Mouse (Mus musculus) c-Kit-positive CD71-positive TER-119-positive erythroid progenitor cells, embryonic 14.5 days (primary cell): ENCODE measurements around the gene Dock10.
"Not testable (repeated sequence)": the region's sequence is repeated elsewhere in the genome, so short reads cannot be mapped to it uniquely, and the experiment has no call there.

ENCODE experiments used
- DNase-seq: peaks from one replicate; pipeline ENCODE4 v3.0.0-alpha.2; 2013; ENCODE audit warnings: low spot score

Gene Dock10

DNA sequence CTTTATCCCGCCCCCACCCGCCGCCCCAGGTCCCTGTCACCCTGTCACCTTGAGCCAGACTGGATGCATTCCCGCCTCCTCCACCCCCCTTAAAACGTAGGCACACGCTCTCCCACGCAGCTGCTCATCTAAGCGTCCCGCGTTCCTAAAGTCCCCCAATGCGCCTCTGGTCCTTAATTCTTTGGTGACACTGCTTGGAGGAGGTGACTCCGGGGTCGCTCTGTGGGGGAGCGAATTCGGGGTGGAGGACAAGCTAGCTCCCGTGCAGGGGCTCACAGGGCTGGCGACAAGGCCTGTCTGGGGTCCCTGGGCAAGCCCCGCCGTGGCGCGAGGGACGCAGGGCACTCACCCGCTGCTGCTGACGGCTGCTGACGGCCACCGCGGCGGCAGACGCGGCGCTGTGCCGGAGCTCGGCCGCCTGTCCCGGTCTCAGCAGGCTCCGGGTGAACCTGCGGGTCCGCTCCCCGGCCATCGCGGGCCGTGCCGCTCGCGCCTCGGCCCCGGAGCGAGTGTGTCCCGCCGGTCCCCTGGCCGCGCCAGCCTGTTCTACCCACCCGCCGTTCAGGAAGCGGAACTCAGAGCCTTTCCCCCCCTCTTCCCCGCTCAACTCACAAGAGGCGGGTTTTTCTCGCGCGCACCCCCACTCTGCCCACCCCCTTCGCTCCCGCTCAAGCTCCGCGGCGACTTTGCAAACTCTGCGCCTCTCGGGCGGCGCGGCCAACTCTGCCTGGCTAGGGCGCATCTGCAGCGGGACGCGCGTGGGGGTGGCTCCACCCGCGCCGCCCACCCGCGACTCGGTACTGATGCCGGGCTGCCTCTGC is at the start of gene Dock10:
Gene Dock10, minus strand, starts transcription at position 551 of the 821 bp plus-strand sequence.
- no peak for DNase-seq

DNA sequence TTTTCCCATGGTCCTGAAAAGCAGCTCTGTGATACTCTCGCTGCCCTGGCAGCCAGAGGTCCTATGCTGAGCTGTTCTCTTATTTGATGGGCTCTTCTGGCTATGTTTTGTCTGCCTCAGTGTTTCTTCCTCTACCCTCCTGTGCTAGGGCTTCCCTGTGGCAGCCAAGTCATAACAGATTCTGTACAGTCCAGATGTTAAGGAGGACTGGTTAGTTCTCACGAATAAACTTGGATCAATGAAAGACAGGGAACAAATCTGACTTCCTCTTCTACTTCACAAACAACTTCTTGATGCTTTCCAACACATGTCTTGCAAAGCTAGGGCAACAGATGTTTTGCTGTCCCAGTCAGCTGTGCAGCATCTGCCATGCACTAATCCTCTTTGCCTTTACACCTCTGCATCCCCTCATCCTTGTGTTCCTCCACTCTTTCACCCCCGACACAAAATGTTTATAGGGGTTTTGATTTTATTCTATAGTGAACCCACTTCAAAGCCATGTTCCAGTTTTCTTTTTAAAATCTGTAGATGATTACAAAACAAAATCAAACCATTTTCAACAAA is 48.6 kb upstream of the Dock10 start:
- DNase-seq: no peak

DNA sequence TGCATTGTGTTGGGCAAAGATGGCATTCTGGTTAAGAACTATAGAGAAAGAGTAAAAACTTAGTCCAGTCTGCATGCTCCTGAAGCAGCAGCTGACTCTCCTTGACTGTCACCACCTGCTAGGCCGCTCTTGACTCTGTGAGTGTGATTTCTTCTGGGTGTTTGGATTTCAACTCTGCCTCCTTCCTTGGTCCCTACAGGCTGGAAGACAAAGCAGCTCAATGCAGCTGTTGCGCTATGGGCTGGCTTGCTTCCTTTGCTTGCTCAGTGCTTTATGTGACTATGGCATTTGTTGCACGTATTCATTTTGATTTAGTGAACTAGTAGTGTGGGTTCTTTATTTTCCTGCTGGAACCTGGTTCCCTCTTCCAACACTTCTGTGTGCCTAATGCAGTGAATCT is 43.7 kb upstream of the Dock10 start:
- no peak for DNase-seq

DNA sequence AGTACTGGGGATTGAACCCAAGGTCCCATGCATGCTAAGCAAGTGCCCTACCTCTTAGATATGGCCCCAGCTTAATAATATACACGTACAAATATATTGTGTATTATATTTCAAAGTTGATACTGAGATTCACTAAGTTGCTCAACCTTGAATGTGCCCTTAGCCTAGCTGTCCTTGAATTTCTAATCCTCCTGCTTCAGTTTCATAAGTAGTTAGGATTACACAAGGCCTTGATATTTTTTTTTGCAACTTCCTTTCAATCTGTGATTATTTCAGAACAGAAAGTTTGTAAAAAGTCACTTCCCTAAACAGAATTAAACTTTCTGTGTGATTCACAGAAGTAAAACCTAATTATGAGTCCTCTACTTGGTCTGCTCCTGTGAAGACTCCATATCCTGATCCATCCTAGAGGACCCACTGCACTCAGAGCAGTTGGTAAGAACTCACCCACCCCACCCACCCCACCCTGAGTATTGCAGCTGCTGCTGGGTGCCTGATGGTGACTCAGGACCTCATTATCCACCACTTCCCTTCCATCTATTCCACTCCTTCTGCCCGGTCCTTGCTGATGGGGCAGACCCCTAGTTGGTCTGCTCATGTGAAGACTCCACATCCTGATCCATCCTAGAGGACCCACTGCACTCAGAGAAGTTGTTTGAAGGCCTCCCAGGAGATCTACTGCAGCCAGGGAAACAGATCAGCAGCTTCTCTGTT is 26.9 kb upstream of the Dock10 start:
- no peak for DNase-seq

DNA sequence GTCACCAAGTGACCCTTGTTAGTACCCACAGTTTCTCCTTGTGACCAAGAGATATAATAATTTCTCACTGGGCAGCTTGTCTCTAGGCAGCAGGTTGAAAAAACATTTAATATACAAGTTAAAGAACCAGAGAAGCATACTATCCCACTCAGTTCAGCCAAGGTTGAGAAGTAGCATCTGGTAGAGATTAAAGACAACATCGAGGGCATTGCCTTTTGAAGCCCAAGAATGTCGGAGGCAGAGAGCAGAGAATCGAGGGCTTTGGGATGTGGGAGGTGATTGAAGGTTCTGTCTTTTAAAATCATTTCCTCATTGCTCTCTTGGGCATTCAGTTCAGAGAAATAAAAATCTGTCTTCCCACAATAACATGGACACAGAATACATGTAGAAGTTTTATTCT is 25.8 kb upstream of the Dock10 start:
- DNase-seq: no peak

DNA sequence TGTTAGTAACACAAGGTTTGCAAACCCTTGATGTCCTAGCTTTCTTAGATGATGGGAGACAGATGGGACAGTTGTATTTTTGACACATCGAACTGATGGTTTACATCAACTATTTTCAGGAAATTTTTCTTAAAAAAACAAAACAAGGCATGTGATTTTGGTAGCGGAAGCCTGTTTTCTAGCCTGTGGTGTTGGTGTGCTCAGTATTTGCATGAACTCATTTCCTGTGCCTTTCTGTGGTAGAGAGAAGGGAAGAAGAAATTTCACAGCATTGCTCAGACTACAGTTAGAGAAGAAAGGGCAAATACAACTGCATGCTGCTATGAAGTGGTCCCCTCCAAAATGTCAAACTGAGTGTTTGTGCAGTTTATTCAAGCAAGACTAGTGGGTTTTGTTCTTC is 7.2 kb upstream of the Dock10 start:
- no peak for DNase-seq

DNA sequence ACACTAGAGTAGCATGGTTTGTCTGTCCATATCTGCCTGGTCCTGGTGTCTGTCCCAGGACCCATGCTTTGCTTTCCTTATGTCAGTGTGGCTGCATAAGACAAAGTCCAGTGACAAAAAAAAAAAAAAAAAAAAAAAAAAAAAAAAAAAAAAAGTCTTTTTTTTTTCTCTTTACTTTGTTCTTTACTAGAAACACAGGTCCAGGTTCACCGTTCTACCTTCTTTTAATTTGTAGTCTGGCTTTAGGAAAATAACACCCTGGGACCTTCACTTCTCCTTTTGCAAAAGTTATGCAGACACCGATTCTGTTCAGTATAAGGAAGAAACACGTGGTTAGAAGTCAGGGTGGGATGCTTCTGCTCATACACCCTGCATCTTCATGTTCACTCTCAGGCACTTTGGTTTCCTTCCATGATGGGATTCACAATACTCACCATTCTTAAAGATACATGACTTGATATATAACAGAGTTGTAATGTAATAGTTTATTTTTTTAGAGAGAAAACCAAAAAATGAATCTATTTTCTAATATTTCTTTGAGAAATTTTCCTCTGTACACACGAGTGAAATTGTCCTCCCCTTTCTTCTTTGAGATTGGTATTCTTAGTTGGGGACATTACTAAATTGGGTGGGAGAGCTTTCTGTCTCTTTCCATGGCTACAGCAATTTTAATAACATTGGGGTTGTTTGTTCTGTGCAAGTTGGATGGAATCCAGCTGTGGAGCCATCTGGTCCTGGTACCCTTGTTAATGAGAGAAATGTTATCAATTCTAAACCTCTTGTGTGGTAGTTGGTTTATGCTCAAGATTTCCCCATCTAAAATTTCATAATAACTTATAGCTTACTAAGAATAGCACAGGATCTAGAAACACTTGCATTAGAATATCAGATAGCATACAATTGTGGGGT is 5.0 kb upstream of the Dock10 start:
- no peak for DNase-seq

DNA sequence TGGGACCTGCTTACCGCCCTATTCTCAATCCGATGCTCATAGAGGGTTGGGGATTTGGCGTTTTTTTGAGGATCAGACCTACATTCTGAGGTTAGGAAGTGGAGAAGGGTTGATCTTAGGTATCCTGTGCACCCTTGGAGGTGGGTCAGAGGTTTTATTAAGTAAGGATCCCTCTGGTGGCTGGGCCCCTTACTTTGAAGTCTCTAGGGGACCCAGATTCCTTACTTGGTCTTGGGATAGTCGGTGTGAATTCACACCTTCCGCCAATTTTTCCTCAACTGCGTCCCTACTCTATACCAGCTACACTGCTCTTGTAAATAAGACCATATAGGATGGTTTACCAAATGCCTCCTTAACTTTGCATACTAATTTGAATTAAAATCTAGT is 464 bp upstream of the Dock10 start:
- no peak for DNase-seq

DNA sequence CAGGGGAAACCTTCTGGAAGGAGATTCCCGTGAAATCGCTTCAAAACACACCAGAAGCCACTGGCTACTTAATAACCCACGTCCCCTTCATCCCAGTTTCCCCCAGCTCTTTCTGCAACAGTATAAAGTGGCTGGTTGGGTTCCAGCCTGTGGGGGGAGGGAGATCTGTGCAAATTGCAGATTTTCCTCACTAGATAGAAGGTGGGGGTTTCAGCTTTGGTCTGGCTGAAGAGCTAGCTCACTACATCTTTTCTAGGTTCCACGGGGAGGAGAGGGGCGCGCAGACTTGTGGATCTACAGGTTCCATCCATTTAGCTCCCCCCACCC is 714 bp downstream of the Dock10 start:
- no peak for DNase-seq

DNA sequence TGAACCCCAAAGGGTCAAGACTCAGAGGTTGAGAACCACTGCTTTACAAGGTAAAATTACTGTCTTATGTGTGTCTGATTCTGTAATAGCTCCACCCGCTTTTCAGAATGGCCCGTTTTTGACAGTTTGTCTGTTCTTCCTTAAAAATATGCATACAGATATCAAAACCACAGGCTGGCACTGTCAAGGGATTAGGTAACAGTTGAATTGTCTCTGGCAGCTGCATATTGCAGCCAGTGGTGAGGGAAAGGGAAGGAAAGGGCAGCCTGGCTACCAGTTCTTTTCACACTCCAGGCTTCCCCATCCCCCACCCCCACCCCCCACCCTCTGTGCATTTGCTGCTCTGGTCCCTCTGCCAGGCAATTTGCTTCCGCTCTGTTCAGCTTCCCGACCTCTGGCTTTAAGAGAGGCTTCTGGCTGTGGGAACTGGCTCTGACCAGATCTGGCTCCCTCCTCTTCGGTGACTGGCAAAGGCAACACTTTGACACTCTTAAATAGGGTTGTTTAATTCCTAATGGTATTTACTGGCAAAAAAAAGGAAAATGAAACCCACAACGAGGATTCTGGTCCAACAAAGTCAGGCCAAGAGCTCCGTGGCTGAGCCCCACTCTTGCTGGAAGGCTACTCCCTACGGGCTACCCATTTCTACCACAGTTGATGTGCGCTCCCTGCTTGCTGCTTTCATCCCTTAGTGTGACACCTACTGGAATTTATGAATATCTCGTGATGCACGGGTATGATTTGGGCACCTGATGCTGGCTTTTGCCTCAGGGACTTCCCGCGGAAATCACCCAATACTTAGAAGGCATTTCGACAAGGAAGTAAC is 1.3 kb downstream of the Dock10 start:
- no peak for DNase-seq

DNA sequence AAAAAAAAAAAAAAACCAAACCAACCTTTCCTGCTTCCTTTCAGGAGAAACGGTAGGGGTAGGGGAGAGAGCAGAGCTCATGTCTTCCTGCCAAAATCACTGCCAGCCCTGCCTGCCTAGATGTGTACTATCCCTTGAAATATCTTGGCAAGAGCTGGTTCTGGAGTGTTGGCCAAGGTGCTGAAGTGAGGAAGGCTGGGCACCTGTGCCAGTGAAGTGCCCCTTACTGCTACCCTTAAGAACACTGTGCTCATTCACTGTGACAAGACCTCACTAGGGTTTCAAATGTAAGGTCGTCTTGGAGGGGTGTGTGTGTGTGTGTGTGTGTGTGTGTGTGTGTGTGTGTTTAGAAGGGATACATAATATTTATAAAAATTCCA is 2.3 kb downstream of the Dock10 start:
- DNase-seq: no peak

DNA sequence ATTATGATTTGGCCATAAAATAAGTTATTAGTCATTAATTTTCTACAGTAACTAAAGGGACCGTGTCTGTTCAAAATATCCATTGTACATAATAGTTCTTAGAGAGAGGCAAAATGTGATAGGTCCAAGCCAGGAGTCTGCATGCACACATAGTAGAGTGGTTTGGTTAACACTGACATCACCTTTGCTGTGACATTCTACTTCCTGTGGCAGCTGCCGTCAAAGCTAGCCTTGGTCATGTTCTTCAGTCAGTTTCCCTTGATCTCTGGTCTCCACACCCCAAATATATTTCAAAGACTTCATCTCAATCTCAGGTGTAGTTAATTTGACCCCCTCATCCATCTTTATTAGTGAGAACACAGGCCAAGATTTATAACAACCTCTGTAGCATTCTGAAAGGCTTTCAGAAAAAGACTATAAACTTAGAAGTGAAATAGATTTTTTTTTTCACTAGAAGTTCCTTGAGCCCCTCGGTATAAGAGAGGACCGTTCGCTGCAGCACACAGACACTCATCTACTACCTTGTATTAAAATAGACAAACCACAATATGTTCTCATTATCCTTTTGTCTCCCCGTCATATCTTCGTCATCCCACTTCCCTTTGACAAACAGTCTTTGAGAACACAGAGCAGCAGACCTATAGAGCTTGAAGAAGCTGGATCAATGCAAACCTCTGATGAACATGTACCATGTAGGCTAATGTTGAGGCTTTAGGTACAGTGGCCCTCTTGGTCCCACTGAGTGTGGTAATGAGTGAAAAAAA is 2.8 kb downstream of the Dock10 start:
- no peak for DNase-seq

DNA sequence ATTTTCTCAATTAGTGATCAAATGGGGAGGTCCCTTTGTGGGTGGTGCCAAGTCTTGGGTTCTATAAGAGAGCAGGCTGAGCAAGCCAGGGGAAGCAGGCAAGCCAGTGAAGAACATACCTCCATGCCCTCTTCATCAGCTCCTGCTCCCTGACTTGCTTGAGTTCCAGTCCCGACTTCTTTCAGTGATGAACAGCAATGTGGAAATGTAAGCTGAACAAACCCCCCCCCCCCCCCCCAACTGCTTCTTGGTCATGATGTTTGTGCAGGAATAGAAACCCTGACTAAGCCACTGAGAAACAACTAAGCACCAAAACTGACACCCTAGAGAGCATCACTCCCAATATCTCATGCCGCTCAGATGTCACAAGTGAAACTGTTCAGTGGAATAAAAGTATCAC is 9.2 kb downstream of the Dock10 start:
- DNase-seq: not testable (repeated sequence)

DNA sequence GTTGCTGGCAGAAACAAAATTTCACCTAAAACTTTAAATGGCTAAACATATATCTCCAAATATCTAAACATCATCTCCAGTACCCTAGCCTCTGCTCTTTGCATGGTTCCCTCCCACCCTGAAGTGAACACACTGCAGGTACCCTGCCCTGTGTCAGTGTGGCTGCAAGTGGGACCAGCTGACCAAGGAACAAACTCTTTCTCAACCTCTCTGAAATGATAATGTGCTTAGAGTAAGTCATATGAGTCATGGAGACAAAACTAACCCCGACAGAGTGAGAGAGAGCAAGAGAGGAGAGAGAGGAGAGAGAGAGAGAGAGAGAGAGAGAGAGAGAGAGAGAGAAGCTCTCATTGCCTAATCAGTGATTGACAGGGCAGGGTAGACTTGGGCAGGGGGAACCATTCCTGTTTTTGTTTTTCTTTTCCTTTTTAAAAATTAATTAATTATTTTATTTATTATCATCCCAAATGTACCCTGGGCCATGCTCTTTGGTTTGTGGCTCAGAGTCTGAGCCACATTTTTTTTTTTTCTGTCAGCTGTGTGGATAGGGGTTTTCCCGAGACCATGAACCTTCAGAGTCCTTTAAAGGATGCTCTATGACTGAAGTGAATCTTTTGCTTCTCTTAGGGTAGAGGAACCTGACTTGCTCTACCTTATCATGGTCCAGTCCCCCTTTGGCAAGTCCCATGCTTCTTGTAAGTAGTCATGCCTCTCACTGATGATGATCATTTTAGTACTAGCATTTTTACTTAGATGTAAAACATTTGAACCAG is 11.4 kb downstream of the Dock10 start:
- DNase-seq: no peak

DNA sequence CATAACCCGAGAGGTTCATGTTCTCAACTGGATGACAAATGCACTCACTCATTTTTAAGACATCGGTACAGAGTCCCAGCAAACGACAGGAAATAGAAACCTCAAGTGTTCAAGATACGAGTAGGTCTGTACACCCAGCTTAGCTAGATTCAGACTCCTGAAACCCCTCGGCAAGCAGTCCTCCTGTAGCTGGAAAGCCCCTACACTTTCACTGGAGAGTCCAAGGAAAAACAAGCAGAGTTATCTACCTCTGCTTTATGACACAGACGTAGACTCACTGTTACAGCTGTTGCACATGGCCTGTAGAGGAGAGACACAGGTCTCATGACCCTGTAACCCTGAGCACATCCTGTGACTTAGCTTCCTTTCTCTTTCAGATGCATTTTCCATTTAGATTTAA is 12.1 kb downstream of the Dock10 start:
- no peak for DNase-seq

DNA sequence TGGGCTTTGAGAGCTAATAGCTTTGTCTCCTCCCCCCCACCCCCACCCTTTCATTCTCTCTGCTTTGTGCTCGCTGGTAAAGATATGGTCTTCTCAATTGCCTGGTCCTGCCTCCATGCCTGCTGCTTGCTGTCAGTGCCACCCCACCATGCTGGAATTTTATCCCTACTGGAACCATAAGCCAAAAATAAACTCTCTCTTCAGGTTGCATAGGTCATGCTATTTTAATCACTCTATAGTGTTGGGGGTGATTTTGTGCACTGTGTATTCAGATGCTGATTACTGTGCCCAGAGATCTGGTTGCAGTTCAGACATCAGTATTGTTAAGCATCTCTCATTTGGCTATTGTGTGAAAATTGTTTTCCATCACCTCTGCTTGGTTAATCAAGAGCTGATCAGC is 18.9 kb downstream of the Dock10 start:
- no peak for DNase-seq

DNA sequence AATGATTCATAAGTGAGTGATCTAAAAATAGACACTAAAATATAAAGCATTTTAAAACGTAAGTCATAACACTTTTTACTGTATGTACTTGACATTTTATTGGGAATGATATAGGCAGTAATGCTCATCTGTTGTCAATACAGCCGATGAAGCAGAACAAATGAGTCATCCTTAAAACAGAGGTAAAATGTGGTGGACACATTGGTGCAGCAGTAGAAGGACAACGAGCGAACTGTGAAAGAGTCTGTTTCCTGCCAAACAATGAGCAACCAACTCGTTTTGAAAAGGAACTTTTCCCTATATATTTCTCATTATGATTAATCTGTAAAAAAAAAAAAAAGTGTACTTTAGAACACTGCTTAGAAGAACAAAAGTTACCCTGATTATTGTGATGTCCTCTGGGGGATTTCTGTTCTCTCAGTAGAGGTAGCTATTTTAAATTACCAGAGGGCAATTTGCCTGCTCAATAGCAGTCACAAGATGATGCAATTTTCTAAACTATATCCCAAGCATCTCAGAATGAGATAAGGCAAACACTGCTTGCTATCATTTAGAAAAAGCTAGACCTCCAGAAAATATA is 20.4 kb downstream of the Dock10 start:
- DNase-seq: no peak

DNA sequence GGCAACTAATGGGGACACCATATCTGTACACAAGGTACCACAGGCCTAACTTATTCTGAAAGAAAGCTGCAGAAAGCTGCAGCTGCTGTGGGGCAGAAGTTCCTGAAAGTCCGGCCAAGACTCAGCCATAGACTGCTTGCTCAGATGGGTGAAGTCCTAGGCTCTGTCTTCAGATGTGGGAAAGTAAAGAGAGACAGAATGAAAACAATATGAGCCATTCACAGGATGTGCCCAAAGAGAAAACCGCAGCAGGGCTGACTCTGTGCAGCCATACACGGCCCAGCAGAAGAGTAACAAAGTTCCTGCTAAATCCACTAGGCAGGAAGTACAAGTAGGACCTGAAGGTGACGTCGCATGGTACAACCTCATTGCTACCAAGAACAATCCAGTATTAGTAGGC is 27.7 kb downstream of the Dock10 start:
- no peak for DNase-seq

DNA sequence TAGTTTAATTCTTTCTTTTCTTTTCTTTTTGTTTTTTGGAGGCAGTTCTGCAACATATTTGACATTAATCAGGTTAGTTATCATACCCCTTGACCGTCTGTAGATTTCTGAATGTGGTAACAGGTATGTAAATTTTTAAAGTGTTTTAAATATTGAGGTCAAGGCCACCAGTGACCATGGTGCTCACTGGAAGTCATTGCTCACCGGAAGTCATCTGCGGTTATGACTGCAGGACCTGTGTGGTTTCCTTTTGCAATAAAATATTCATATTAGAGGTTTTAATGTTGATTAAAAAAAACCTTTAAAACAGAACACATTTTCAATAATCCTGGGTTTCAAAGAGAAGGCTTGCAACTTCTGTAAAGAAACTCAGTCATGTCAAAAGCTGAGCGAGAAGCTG is 28.2 kb downstream of the Dock10 start:
- DNase-seq: no peak

DNA sequence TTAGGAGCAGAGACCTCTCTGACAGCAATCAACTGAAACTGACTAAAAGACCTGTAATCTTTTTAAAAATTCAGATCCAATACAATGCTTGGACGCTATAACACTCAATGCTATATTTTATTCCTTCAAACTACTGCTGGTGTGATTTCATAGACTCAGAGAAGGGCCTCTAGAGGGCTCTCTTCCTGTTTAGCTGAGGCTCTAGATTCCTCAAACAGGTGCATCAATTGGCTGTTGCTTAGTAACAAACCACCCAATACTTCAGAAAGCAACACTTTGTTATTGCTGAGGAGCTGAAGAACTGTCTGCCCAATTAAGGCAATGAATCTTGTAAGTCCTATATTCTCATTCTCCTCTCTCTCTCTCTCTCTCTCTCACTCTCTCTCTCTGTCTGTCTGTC is 30.1 kb downstream of the Dock10 start:
- DNase-seq: no peak
